Mouse (Mus musculus): ENCODE data around the gene Tnrc6c.

GRCm38 (mm10) chr11:117691311-117691710 is 37.2 kb downstream of the Tnrc6c start:
- TF ChIP-seq CTCF (IDR thresholded peaks at IDR 0.05; ENCODE audit: borderline replicate concordance, insufficient read depth, low read length) (no peak), POLR2A (IDR thresholded peaks at IDR 0.05; ENCODE audit: low read depth, low read length) (no peak)

All from embryonic fibroblast, embryonic 13.5 days (primary cell).